Mouse (Mus musculus) megakaryocyte, embryonic 14.5 days (primary cell): Measurements from ENCODE around the gene Hoxa10. TPM values are rescaled to one million over a fixed set of nuclear protein-coding genes. Genes with fewer than 3 reads are reported as not detected.

Source experiments
- H3K27me3 ChIP-seq: replicated peaks from 2 replicates; pipeline ENCODE3; 2012; ENCODE audit warnings: inconsistent platforms
- H3K36me3 ChIP-seq: replicated peaks from 2 replicates; pipeline ENCODE3; 2012; ENCODE audit warnings: low read length, inconsistent platforms, mixed read lengths
- H3K4me1 ChIP-seq: 2 replicates; pipeline ENCODE4 v1.6.1; 2012; ENCODE audit warnings: inconsistent platforms
- H3K4me3 ChIP-seq: replicated peaks from 2 replicates; pipeline ENCODE3; 2012; ENCODE audit warnings: moderate library complexity, mild to moderate bottlenecking, inconsistent platforms
- H3K9me3 ChIP-seq: 2 replicates; pipeline ENCODE4 v1.6.1; 2012; ENCODE audit warnings: inconsistent platforms
- FLI1 ChIP-seq: IDR thresholded peaks from 2 replicates; pipeline ENCODE4 v1.6.1; 2012; ENCODE audit warnings: low read length, inconsistent platforms, mixed read lengths
- GATA1 ChIP-seq: IDR thresholded peaks from 3 replicates; pipeline ENCODE4 v1.6.1; 2012; ENCODE audit warnings: mixed read lengths, low read length, inconsistent platforms, borderline replicate concordance
- polyA plus RNA-seq: library from polyadenylated mRNA; stranded (reverse); fragments of >175 nt; gene quantifications from 2 replicates; pipeline ENCODE4 v1.2.3, GENCODE M21; 2012; ENCODE audit warnings: low replicate concordance; ENCODE audit not compliant: insufficient read depth

Hoxa10 gene
- polyA plus RNA-seq, 1 experiment, result 0.10 TPM

GRCm38 (mm10) chr6:52270494-52271480 lies 30.1 kb upstream of the Hoxa10 start:
- no peak overlapping the region for H3K4me3 ChIP-seq
- peaks cover 21% of the 10 kb centered on the region for H3K4me1 ChIP-seq
- peaks cover 98% of the 10 kb centered on the region for H3K27me3 ChIP-seq
- no peaks in the 10 kb centered on the region for H3K36me3 ChIP-seq
- no peaks in the 10 kb centered on the region for H3K9me3 ChIP-seq
- TF ChIP-seq FLI1, result no peak
- no peak for TF ChIP-seq GATA1

DNA sequence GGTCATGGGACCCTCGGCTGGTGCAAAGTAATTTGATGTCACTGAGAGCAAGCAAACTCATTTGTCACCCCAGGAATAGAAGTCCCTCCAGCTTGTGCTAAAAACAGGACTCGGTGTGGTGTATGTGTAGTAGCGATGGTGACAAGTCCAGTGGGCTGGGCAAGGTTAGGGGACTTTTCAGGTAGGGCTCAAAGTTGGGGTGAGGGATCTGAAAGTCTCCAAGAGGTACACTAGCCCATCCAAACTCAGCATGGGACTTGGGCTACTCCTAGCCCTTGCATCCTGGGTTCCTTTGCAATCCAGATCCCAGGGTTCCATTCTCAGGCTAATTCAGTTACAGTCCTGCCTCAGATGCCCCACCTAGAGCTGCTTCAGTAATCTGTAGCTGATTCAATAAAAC lies 28.1 kb upstream of the Hoxa10 start:
- Histone ChIP-seq H3K9me3 (peaks cover 7% of the 10 kb centered on the region; the same call in 1 of the 2 replicates), H3K27me3 (peaks cover 98% of the 10 kb centered on the region), H3K4me3 (no peak overlapping the region), H3K4me1 (peaks cover 21% of the 10 kb centered on the region), H3K36me3 (no peaks in the 10 kb centered on the region)
- TF ChIP-seq GATA1, result no peak
- no peak for TF ChIP-seq FLI1

DNA sequence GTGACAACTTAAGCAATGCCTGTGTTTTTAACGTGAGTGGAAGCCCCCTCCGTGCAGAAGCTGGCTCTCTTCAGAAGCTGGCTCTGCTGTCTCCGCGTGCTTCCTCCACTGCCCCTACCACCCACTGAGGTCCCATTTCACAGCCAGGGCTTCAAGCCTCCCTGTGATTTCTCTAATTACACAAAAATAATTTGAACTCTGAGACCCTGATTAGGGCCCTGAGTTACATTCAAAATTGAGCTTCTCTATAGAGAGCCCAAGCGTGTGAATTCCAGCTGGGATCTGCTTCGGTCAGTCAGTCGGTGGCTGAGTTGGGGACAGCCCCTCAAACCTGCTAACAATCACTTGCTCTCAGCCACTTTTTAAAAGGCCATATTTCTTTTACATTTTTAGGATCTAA lies 27.7 kb upstream of the Hoxa10 start:
- peaks cover 7% of the 10 kb centered on the region; the same call in 1 of the 2 replicates for H3K9me3 ChIP-seq
- peaks cover 17% of the 10 kb centered on the region for H3K4me1 ChIP-seq
- peaks cover 98% of the 10 kb centered on the region for H3K27me3 ChIP-seq
- no peak overlapping the region for H3K4me3 ChIP-seq
- H3K36me3 ChIP-seq, result no peaks in the 10 kb centered on the region
- TF ChIP-seq GATA1, result no peak
- no peak for TF ChIP-seq FLI1

GRCm38 (mm10) chr6:52267691-52268090 lies 27.0 kb upstream of the Hoxa10 start:
- no peak for TF ChIP-seq FLI1
- TF ChIP-seq GATA1, result no peak
- Histone ChIP-seq H3K9me3 (peaks cover 7% of the 10 kb centered on the region; the same call in 1 of the 2 replicates), H3K4me3 (no peak overlapping the region), H3K4me1 (peaks cover 22% of the 10 kb centered on the region), H3K27me3 (peaks cover 98% of the 10 kb centered on the region), H3K36me3 (no peaks in the 10 kb centered on the region)

DNA sequence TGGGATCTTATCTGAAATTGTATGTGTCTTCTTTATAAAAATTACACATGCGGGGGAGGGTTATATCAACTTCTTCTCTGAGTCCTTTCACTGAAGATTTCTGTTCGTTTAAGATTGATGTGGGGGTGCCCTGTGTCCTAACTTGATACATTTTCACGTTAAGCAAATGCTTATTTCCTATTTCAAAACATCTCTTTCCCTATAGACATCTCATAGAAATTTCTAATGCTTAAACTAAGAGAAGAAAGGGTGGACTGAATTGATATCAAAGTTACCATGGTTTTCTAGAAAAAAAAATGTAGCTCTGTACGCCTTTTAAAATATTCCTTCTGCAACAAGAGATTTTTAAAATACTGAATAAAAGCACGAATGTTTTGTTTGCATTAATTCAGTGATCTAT lies 26.6 kb upstream of the Hoxa10 start:
- no peak for TF ChIP-seq GATA1
- TF ChIP-seq FLI1, result no peak
- no peaks in the 10 kb centered on the region for H3K36me3 ChIP-seq
- peaks cover 7% of the 10 kb centered on the region; the same call in 1 of the 2 replicates for H3K9me3 ChIP-seq
- no peak overlapping the region for H3K4me3 ChIP-seq
- H3K27me3 ChIP-seq, result peaks cover 98% of the 10 kb centered on the region
- peaks cover 26% of the 10 kb centered on the region for H3K4me1 ChIP-seq

GRCm38 (mm10) chr6:52266666-52266985 lies 26.0 kb upstream of the Hoxa10 start:
- H3K27me3 ChIP-seq, result peaks cover 99% of the 10 kb centered on the region
- TF ChIP-seq GATA1, result no peak
- no peak for TF ChIP-seq FLI1
- peaks cover 7% of the 10 kb centered on the region; the same call in 1 of the 2 replicates for H3K9me3 ChIP-seq
- no peaks in the 10 kb centered on the region for H3K36me3 ChIP-seq
- peaks cover 32% of the 10 kb centered on the region for H3K4me1 ChIP-seq
- no peak overlapping the region for H3K4me3 ChIP-seq

DNA sequence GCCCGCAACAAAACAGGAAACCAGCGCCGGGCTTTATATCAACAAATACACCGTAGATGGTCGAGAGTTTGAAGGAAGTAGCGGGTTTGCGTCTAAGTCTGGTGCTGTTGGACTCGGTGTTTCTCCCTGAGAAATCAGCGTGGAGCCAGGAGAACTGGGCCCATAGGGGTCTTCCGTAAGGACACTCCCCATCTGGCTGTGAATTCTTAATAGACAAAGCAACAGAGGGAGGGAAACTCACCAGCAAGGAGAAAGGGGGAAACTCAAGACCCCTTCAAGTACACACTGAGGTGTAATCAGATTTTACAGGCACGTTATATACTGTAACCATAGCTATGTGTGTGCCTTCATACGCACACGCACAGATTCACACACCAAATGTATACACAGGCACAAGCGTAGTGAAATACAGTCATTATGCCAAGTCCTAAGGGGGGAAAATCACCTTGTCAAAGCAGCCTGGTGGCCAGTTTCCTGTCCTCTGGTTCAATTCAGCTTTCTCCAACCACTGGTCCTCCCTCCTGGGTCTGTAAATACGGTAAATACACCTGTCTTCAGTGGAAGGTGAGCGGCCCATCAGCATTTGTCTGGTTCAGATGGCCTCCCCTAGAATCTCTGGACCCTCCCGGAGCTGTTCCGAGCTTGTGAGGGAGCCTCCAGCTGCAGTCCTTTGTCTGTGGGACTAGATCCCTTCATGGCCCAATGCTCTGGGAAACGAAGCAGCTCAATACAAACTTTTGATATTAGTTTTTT lies 25.4 kb upstream of the Hoxa10 start:
- no peaks in the 10 kb centered on the region for H3K36me3 ChIP-seq
- peaks cover 99% of the 10 kb centered on the region for H3K27me3 ChIP-seq
- H3K9me3 ChIP-seq, result peaks cover 7% of the 10 kb centered on the region; the same call in 1 of the 2 replicates

GRCm38 (mm10) chr6:52265306-52265912 lies 24.8 kb upstream of the Hoxa10 start:
- H3K36me3 ChIP-seq, result no peaks in the 10 kb centered on the region
- peaks cover 37% of the 10 kb centered on the region for H3K4me1 ChIP-seq
- no peak for TF ChIP-seq GATA1
- TF ChIP-seq FLI1, result no peak
- peaks cover 99% of the 10 kb centered on the region for H3K27me3 ChIP-seq
- no peak overlapping the region for H3K4me3 ChIP-seq
- peaks cover 7% of the 10 kb centered on the region; the same call in 1 of the 2 replicates for H3K9me3 ChIP-seq

More for the DNA sequence above, 25.4 kb upstream of the Hoxa10 start:
- Histone ChIP-seq H3K4me1 (peaks cover 37% of the 10 kb centered on the region), H3K4me3 (no peak overlapping the region)
- TF ChIP-seq GATA1, result no peak

GRCm38 (mm10) chr6:52264106-52264790 lies 23.6 kb upstream of the Hoxa10 start:
- TF ChIP-seq FLI1 (no peak), GATA1 (no peak)

More at GRCm38 (mm10) chr6:52264106-52264790, 23.6 kb upstream of the Hoxa10 start:
- peaks cover 7% of the 10 kb centered on the region; the same call in 1 of the 2 replicates for H3K9me3 ChIP-seq
- H3K27me3 ChIP-seq, result peaks cover 98% of the 10 kb centered on the region
- H3K36me3 ChIP-seq, result no peaks in the 10 kb centered on the region
- no peak overlapping the region for H3K4me3 ChIP-seq
- peaks cover 45% of the 10 kb centered on the region for H3K4me1 ChIP-seq
